Mouse (Mus musculus) heart, postnatal 0 days (tissue): ENCODE results near the gene Gm4559. TPM values are rescaled to one million over a fixed set of nuclear protein-coding genes. Genes with fewer than 3 reads are reported as not detected.
"Not testable (repeated sequence)": the region's sequence is repeated elsewhere in the genome, so short reads cannot be mapped to it uniquely, and the experiment has no call there.

Source experiments
- ATAC-seq: fragments of 200-750 bp; cut with Nextera tagmentation; 2 replicates; pipeline ENCODE4 v1.8.0; 2017; ENCODE audit warnings: low read depth, moderate number of reproducible peaks, moderate library complexity; ENCODE audit not compliant: insufficient read depth
- DNase-seq: peaks from one replicate; pipeline ENCODE4 v3.0.0-alpha.2; 2016; ENCODE audit warnings: low spot score
- H3K27ac ChIP-seq: fragments of 300-500 bp; sonication (generic); 2 replicates; pipeline ENCODE4 v1.5.1; 2014; ENCODE audit warnings: low read depth, mild to moderate bottlenecking
- H3K27me3 ChIP-seq: fragments of 300-500 bp; sonication (generic); 2 replicates; pipeline ENCODE4 v1.6.1; 2014; ENCODE audit warnings: low read length, mixed read lengths; ENCODE audit not compliant: control insufficient read depth, insufficient read depth
- H3K36me3 ChIP-seq: fragments of 300-500 bp; sonication (generic); replicated peaks from 2 replicates; pipeline ENCODE4 v1.6.1; 2014; ENCODE audit warnings: low read length, mixed read lengths; ENCODE audit not compliant: control insufficient read depth, insufficient read depth
- H3K4me1 ChIP-seq: fragments of 300-500 bp; sonication (generic); 2 replicates; pipeline ENCODE4 v1.6.1; 2014; ENCODE audit warnings: antibody characterized with exemption; ENCODE audit not compliant: control insufficient read depth, insufficient read depth
- H3K4me2 ChIP-seq: fragments of 300-500 bp; sonication (generic); 2 replicates; pipeline ENCODE4 v1.6.1; 2014; ENCODE audit warnings: low read depth, mild to moderate bottlenecking, low read length, moderate library complexity
- H3K4me3 ChIP-seq: fragments of 300-500 bp; sonication (generic); 2 replicates; pipeline ENCODE4 v1.5.1; 2014; ENCODE audit warnings: low read depth, low read length
- H3K9ac ChIP-seq: fragments of 300-500 bp; sonication (generic); replicated peaks from 2 replicates; pipeline ENCODE4 v1.6.1; 2014; ENCODE audit warnings: low read depth, low read length, mixed read lengths
- H3K9me3 ChIP-seq: fragments of 300-500 bp; sonication (generic); replicated peaks from 2 replicates; pipeline ENCODE4 v1.6.1; 2016; ENCODE audit warnings: low read length; ENCODE audit not compliant: control insufficient read depth
- CTCF ChIP-seq: IDR thresholded peaks from 2 replicates; pipeline ENCODE4 v1.5.1; 2016; ENCODE audit warnings: antibody characterized with exemption, control low read depth, low read depth
- EP300 ChIP-seq: IDR thresholded peaks from 2 replicates; pipeline ENCODE4 v1.6.1; 2016; ENCODE audit warnings: antibody characterized with exemption, low read depth
- WGBS: fragments of 180-500 bp; shearing (Covaris S2); extraction: QIAGEN DNeasy Blood & Tissue Kit; methylation state at CpG from one replicate; pipeline ENCODE4 v1.1.7; 2014; 5-methylcytosine and 5-hydroxymethylcytosine counted together
- polyA plus RNA-seq: library from polyadenylated mRNA; unstranded; fragments of >200 nt; fragmentation: Nextera tagmentation; extraction: Ambion mirVana; gene quantifications from 2 replicates; pipeline ENCODE4 v1.2.1, GENCODE M21; 2015
- total RNA-seq: library from RNA; depleted of rRNA; stranded (reverse); fragments of >200 nt; gene quantifications from 2 replicates; pipeline ENCODE4 v1.2.3, GENCODE M21; 2014; ENCODE audit warnings: low replicate concordance

Gene Gm4559
- total and polyA plus RNA-seq, 2 experiments from 2014 or later, result not detected

DNA sequence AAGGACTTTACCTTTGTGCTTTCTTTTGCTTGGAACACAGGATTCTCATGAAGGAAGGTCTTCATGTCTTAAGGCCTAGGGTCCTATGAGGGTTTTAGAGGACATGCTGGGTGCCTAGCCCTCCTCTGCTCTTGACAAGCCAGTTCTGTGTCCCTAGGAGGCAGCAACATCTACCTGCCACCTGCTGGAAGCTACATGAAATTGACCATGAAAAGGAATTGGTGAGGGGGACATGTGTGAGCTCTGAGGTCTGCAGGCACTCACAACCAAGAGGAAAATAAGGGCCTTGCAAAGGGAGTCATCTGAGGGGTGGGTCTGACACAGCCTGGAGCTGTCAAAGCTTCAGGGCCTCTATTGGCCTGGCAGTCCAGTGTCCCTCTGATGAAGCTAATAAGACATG, 21.3 kb upstream of the Gm4559 start:
- Histone ChIP-seq H3K9ac (no peak overlapping the region), H3K4me2 (no peak overlapping the region), H3K4me1 (0 out of 2 replicates have a peak, but pooled peaks cover 11% of the 10 kb centered on the region), H3K27me3 (no peaks in the 10 kb centered on the region), H3K36me3 (no peaks in the 10 kb centered on the region), H3K4me3 (no peak overlapping the region), H3K27ac (no peak overlapping the region), H3K9me3 (no peaks in the 10 kb centered on the region)
- ATAC-seq (no peak), DNase-seq (no peak)
- TF ChIP-seq CTCF (peak; percentile 23; the same call in 1 of the 2 replicates), EP300 (no peak)

DNA sequence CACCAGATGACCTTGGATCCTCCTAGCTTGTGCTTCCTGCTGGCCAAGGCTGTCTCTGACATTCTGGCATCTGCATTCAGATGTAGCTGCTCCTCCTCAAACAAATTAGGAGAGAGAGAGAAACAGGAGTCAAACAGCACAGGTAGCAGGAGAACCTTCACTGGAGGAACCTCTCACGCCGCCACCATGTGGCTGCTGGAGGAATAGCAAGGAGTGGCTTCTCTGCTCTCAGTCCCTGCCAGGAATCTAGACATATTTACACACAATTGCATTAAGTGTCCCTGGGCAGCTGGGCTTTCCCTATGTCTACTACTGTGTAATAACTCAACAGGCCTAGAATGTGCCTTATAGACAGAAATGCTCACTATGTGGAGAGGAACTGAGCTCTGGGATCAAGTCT, 19.7 kb upstream of the Gm4559 start:
- not testable (repeated sequence) for H3K9me3 ChIP-seq, H3K36me3 ChIP-seq, H3K27ac ChIP-seq, H3K4me3 ChIP-seq, H3K27me3 ChIP-seq, H3K4me2 ChIP-seq, H3K9ac ChIP-seq
- TF ChIP-seq CTCF, result peak; percentile 52
- 0 out of 2 replicates have a peak, but pooled peaks cover 11% of the 10 kb centered on the region for H3K4me1 ChIP-seq
- ATAC-seq (0 out of 2 replicates have a peak, but pooled peaks have one; percentile 20), DNase-seq (peak; percentile 14)
- 2% methylated on average over 2 of the region's 2 CpGs for WGBS

DNA sequence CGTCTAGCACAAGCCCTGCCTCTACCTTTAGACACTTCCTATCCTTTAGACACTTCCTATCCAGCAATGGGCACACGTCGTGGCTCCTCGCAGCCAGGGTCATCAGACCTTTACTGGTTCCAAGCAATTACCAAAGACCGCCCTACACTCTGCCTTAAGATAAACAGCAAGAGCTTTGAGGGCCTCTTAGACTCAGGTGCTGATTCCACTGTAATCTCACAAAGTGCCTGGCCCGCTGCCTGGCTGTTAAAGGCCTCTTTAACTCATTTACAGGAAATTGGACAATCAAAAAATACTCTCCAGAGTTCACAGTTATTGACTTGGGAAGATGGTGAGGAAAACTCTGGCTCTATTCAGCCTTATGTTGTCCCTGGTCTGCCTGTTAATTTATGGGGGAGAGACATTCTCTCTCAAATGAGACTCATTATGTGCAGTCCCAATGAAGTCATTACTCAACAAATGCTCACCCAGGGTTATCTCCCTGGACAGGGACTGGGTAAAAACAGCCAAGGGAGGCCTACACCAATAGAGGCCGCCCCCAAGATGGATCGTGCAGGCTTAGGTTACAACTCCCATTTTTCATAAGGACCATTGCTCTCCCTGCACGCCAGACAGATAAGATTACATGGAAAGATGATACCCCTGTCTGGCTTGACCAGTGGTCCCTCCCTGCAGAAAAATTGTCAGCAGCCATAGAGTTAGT, 11.9 kb upstream of the Gm4559 start:
- not testable (repeated sequence) for H3K9me3 ChIP-seq, H3K4me1 ChIP-seq, H3K9ac ChIP-seq, H3K4me3 ChIP-seq, H3K27ac ChIP-seq, H3K27me3 ChIP-seq, H3K4me2 ChIP-seq, DNase-seq, H3K36me3 ChIP-seq, ATAC-seq
- WGBS, result 57% methylated on average over 9 of the region's 9 CpGs

GRCm38 (mm10) chr7:142285130-142285835, 11.1 kb upstream of the Gm4559 start:
- Histone ChIP-seq H3K9me3 (no peaks in the 10 kb centered on the region), H3K4me2 (peak overlapping the region; percentile 96), H3K27me3 (no peaks in the 10 kb centered on the region), H3K4me3 (peak overlapping the region; percentile 68), H3K4me1 (no peaks in the 10 kb centered on the region), H3K27ac (peak overlapping the region; percentile 90), H3K36me3 (no peaks in the 10 kb centered on the region), H3K9ac (0 out of 2 replicates have a peak overlapping the region, but pooled peaks have one; percentile 74)
- TF ChIP-seq CTCF (peak; percentile 57), EP300 (no peak)
- WGBS, result 23% methylated on average over 23 of the region's 23 CpGs
- peak; percentile 59 for DNase-seq
- ATAC-seq, result peak; percentile 77

- ATAC-seq (peak; percentile 84), DNase-seq (peak; percentile 90)
- H3K9ac ChIP-seq, result peak overlapping the region; percentile 74
- H3K27ac ChIP-seq, result peak overlapping the region; percentile 90
- whole genome bisulfite sequencing, result under 1% methylated on average over 19 of the region's 19 CpGs
- no peaks in the 10 kb centered on the region for H3K36me3 ChIP-seq
- H3K4me1 ChIP-seq, result no peaks in the 10 kb centered on the region
- H3K27me3 ChIP-seq, result no peaks in the 10 kb centered on the region
- peak overlapping the region; percentile 68 for H3K4me3 ChIP-seq
- H3K4me2 ChIP-seq, result peak overlapping the region; percentile 96
- TF ChIP-seq EP300 (no peak), CTCF (peak; percentile 79)
- no peaks in the 10 kb centered on the region for H3K9me3 ChIP-seq
These were observed 10.5 kb upstream of the Gm4559 start for GRCm38 (mm10) chr7:142284615-142285080.
